Mouse (Mus musculus): ENCODE measurements at regions not wholly inside any gene's neighbourhood (a gene's known extent, or its start where the extent isn't known, plus 50 kb on each side); places are given as distances from the start of the nearest gene placed in this dataset.

GRCm38 (mm10) chr8:26923166-26923565, 54.0 kb upstream of the Zfp703 start:
- H3K36me3 ChIP-seq (ENCODE audit: control insufficient read depth, insufficient read depth, low read length), result no peaks in the 10 kb centered on the region
- H3K4me1 ChIP-seq (ENCODE audit: control insufficient read depth, insufficient read depth, low read length), result no peaks in the 10 kb centered on the region
- H3K9ac ChIP-seq (ENCODE audit: low read depth, low read length), result no peak overlapping the region
- no peaks in the 10 kb centered on the region for H3K9me3 ChIP-seq (ENCODE audit: control insufficient read depth, low read length)
- ATAC-seq, result no peak
- no peak overlapping the region for H3K4me3 ChIP-seq (ENCODE audit: low read length)
- WGBS, result 84% methylated on average over 8 of the region's 8 CpGs
- no peaks in the 10 kb centered on the region for H3K27me3 ChIP-seq (replicated peaks; ENCODE audit: control insufficient read depth, insufficient read depth, low read length)
- no peak overlapping the region for H3K4me2 ChIP-seq (ENCODE audit: low read depth, low read length)
- H3K27ac ChIP-seq (ENCODE audit: low read length), result no peak overlapping the region
